Mouse (Mus musculus): Measurements from ENCODE around the gene Myrip. TPM values are rescaled to one million over a fixed set of nuclear protein-coding genes. Genes with fewer than 3 reads are reported as not detected.
"Not testable (repeated sequence)": the region's sequence is repeated elsewhere in the genome, so short reads cannot be mapped to it uniquely, and the experiment has no call there.

The Myrip gene
- polyA plus RNA-seq (2014; fragmentation: Nextera tagmentation; extraction: Ambion mirVana): 0.28 and 0.86 TPM in 2 replicates

- not testable (repeated sequence) for ATAC-seq (replicated peaks; ENCODE audit: low FRiP score); H3K4me1 ChIP-seq (replicated peaks; ENCODE audit: control insufficient read depth, insufficient read depth, low read length); H3K27ac ChIP-seq (ENCODE audit: low read depth, low read length); H3K4me2 ChIP-seq (ENCODE audit: low read depth, low read length, severe bottlenecking); H3K9ac ChIP-seq (ENCODE audit: low read length); H3K36me3 ChIP-seq (ENCODE audit: control insufficient read depth, insufficient read depth, low read length); H3K4me3 ChIP-seq (ENCODE audit: low read depth, low read length); DNase-seq (ENCODE audit: low spot score); H3K9me3 ChIP-seq (ENCODE audit: control insufficient read depth, low read length)
- H3K27me3 ChIP-seq (ENCODE audit: control insufficient read depth, insufficient read depth, low read length): peaks cover 38% of the 10 kb centered on the region
- 87% methylated on average over 1 of the region's 1 CpGs for WGBS
These were observed at the start of gene Myrip for GRCm38 (mm10) chr9:120301213-120301612. TSS of gene Myrip (plus strand) at chr9:120301513.

DNA sequence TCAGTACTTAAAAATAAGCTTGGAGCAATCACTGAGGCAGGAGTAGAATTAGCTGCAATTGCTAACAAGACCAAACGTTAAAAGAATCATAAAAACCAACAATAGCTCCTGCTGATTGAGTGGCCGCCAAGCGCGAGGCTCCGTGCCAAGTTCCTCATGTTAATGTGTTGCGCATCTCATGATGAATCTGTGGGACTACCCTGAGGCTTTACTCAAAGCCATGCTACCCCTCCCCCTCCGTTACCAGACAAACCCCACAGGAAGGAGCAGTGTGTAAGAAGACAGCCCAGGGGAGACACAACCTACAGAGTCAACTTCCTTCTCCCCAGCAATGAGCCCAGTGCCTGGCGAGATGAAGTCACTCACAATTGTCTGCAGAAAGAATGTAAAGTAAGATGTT is 41.5 kb upstream of the Myrip start:
- Histone ChIP-seq H3K27me3 (ENCODE audit: control insufficient read depth, insufficient read depth, low read length) (no peaks in the 10 kb centered on the region), H3K4me3 (ENCODE audit: low read depth, low read length) (no peak overlapping the region), H3K4me2 (ENCODE audit: low read depth, low read length, severe bottlenecking) (no peak overlapping the region), H3K4me1 (replicated peaks; ENCODE audit: control insufficient read depth, insufficient read depth, low read length) (peaks cover 4% of the 10 kb centered on the region; the same call in 1 of the 2 replicates), H3K9ac (ENCODE audit: low read length) (no peak overlapping the region), H3K36me3 (ENCODE audit: control insufficient read depth, insufficient read depth, low read length) (no peaks in the 10 kb centered on the region), H3K27ac (ENCODE audit: low read depth, low read length) (no peak overlapping the region), H3K9me3 (ENCODE audit: control insufficient read depth, low read length) (no peaks in the 10 kb centered on the region)
- DNase-seq (ENCODE audit: low spot score) (no peak), ATAC-seq (replicated peaks; ENCODE audit: low FRiP score) (no peak)
- 81% methylated on average over 8 of the region's 8 CpGs for WGBS

GRCm38 (mm10) chr9:120263994-120264393 is 37.3 kb upstream of the Myrip start:
- no peaks in the 10 kb centered on the region for H3K27me3 ChIP-seq (ENCODE audit: control insufficient read depth, insufficient read depth, low read length)
- no peak overlapping the region for H3K4me2 ChIP-seq (ENCODE audit: low read depth, low read length, severe bottlenecking)
- no peaks in the 10 kb centered on the region for H3K9me3 ChIP-seq (ENCODE audit: control insufficient read depth, low read length)
- H3K27ac ChIP-seq (ENCODE audit: low read depth, low read length): no peak overlapping the region
- H3K4me3 ChIP-seq (ENCODE audit: low read depth, low read length): no peak overlapping the region
- H3K36me3 ChIP-seq (ENCODE audit: control insufficient read depth, insufficient read depth, low read length): no peaks in the 10 kb centered on the region
- ATAC-seq (replicated peaks; ENCODE audit: low FRiP score) (no peak), DNase-seq (ENCODE audit: low spot score) (no peak)
- no peak overlapping the region for H3K9ac ChIP-seq (ENCODE audit: low read length)
- H3K4me1 ChIP-seq (replicated peaks; ENCODE audit: control insufficient read depth, insufficient read depth, low read length): peaks cover 4% of the 10 kb centered on the region; the same call in 1 of the 2 replicates
- 62% methylated on average over 5 of the region's 5 CpGs for WGBS

DNA sequence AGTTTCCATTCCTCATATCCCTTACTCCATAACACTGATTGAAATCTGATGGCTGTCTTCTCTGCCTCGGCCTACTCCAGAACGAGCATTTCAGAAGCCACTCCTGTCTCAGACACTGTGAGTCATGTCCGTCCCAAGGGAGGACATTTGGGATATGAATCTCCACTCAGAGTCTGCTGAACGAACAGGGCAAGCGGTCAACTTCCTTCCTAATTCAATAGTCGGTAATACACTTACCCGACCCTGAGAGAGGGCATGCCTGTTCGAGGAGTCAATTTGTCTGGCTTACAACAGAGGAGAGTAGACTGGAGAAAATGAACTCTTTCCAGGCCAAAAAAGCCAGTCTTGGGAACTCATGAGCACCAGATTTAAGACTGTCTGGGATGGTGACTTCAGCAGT is 28.2 kb upstream of the Myrip start:
- no peak for ATAC-seq (replicated peaks; ENCODE audit: low FRiP score)
- H3K9ac ChIP-seq (ENCODE audit: low read length): no peak overlapping the region
- 84% methylated on average over 8 of the region's 8 CpGs for WGBS

GRCm38 (mm10) chr9:120275226-120275625 is 26.1 kb upstream of the Myrip start:
- WGBS: 85% methylated on average over 7 of the region's 7 CpGs
- Histone ChIP-seq H3K9me3 (ENCODE audit: control insufficient read depth, low read length) (no peaks in the 10 kb centered on the region), H3K27me3 (ENCODE audit: control insufficient read depth, insufficient read depth, low read length) (no peaks in the 10 kb centered on the region), H3K4me2 (ENCODE audit: low read depth, low read length, severe bottlenecking) (no peak overlapping the region), H3K4me3 (ENCODE audit: low read depth, low read length) (no peak overlapping the region), H3K4me1 (replicated peaks; ENCODE audit: control insufficient read depth, insufficient read depth, low read length) (no peaks in the 10 kb centered on the region), H3K36me3 (ENCODE audit: control insufficient read depth, insufficient read depth, low read length) (no peaks in the 10 kb centered on the region), H3K9ac (ENCODE audit: low read length) (no peak overlapping the region), H3K27ac (ENCODE audit: low read depth, low read length) (no peak overlapping the region)
- no peak for DNase-seq (ENCODE audit: low spot score)
- ATAC-seq (replicated peaks; ENCODE audit: low FRiP score): no peak

More for the DNA sequence above, 28.2 kb upstream of the Myrip start:
- Histone ChIP-seq H3K4me1 (replicated peaks; ENCODE audit: control insufficient read depth, insufficient read depth, low read length) (no peaks in the 10 kb centered on the region), H3K36me3 (ENCODE audit: control insufficient read depth, insufficient read depth, low read length) (no peaks in the 10 kb centered on the region), H3K27me3 (ENCODE audit: control insufficient read depth, insufficient read depth, low read length) (no peaks in the 10 kb centered on the region), H3K4me2 (ENCODE audit: low read depth, low read length, severe bottlenecking) (no peak overlapping the region), H3K4me3 (ENCODE audit: low read depth, low read length) (no peak overlapping the region), H3K9me3 (ENCODE audit: control insufficient read depth, low read length) (no peaks in the 10 kb centered on the region), H3K27ac (ENCODE audit: low read depth, low read length) (no peak overlapping the region)
- DNase-seq (ENCODE audit: low spot score): no peak

- H3K4me2 ChIP-seq (ENCODE audit: low read depth, low read length, severe bottlenecking): no peak overlapping the region
- WGBS: 93% methylated on average over 12 of the region's 12 CpGs
- H3K4me1 ChIP-seq (replicated peaks; ENCODE audit: control insufficient read depth, insufficient read depth, low read length): no peaks in the 10 kb centered on the region
- H3K36me3 ChIP-seq (ENCODE audit: control insufficient read depth, insufficient read depth, low read length): no peaks in the 10 kb centered on the region
- no peaks in the 10 kb centered on the region for H3K27me3 ChIP-seq (ENCODE audit: control insufficient read depth, insufficient read depth, low read length)
- H3K27ac ChIP-seq (ENCODE audit: low read depth, low read length): no peak overlapping the region
- H3K4me3 ChIP-seq (ENCODE audit: low read depth, low read length): no peak overlapping the region
- H3K9me3 ChIP-seq (ENCODE audit: control insufficient read depth, low read length): no peaks in the 10 kb centered on the region
- ATAC-seq (replicated peaks; ENCODE audit: low FRiP score): no peak
- no peak for DNase-seq (ENCODE audit: low spot score)
- H3K9ac ChIP-seq (ENCODE audit: low read length): no peak overlapping the region
These were observed 20.2 kb upstream of the Myrip start for GRCm38 (mm10) chr9:120281147-120281546.

DNA sequence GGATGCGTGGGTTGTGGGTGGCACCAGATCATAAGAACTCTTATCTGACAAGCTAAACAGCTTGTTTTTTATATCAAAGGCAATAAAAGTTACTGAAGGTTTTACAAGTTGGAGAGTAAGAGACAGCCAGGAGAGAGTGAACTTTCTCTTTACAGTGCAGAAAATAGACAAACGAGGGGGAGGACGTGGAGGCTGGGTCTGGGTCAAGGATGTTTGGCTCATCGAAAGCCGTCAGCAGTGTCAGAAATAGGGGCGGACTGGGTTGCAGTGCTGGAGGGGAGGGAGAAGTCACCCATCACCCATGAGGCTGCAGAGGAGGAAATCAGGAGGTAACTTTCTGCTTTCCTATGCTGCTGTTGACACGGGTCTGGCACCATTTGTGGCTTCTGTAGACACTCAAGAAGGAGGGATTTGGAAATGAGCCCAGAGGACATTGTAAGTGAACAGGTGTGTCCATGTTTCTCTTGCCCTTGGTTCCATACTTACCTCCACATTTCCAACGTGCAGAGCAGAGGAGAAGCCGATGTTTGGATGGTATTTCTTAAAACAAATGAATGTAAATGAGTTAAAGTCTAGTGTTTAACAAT is 18.8 kb upstream of the Myrip start:
- Histone ChIP-seq H3K27me3 (ENCODE audit: control insufficient read depth, insufficient read depth, low read length) (no peaks in the 10 kb centered on the region), H3K27ac (ENCODE audit: low read depth, low read length) (no peak overlapping the region), H3K4me2 (ENCODE audit: low read depth, low read length, severe bottlenecking) (no peak overlapping the region), H3K9me3 (ENCODE audit: control insufficient read depth, low read length) (no peaks in the 10 kb centered on the region), H3K4me3 (ENCODE audit: low read depth, low read length) (no peak overlapping the region), H3K9ac (ENCODE audit: low read length) (no peak overlapping the region), H3K4me1 (replicated peaks; ENCODE audit: control insufficient read depth, insufficient read depth, low read length) (no peaks in the 10 kb centered on the region), H3K36me3 (ENCODE audit: control insufficient read depth, insufficient read depth, low read length) (no peaks in the 10 kb centered on the region)
- ATAC-seq (replicated peaks; ENCODE audit: low FRiP score) (no peak), DNase-seq (ENCODE audit: low spot score) (no peak)
- 84% methylated on average over 9 of the region's 9 CpGs for WGBS

DNA sequence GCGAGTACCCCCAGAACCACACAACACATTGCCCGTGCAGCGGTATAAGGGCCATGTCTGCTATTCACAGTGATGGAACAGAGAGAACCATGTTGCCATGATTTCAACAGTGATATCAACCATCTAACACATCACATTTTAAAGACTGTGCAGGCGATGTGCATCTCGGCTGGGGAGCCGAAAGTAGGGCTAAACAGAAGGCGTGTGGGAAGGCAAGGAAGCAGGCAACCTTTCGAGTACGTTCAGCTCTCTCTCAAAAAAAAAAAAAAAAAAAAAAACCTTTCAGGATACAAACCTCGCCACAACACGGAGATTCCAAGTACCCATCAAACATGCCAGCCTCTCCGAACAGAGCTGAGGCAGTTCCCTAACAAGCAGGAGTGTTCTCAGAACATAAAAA is 17.8 kb upstream of the Myrip start:
- H3K4me2 ChIP-seq (ENCODE audit: low read depth, low read length, severe bottlenecking): no peak overlapping the region
- ATAC-seq (replicated peaks; ENCODE audit: low FRiP score) (no peak), DNase-seq (ENCODE audit: low spot score) (no peak)
- no peaks in the 10 kb centered on the region for H3K36me3 ChIP-seq (ENCODE audit: control insufficient read depth, insufficient read depth, low read length)
- no peak overlapping the region for H3K9ac ChIP-seq (ENCODE audit: low read length)
- H3K27me3 ChIP-seq (ENCODE audit: control insufficient read depth, insufficient read depth, low read length): no peaks in the 10 kb centered on the region
- WGBS: 94% methylated on average over 12 of the region's 12 CpGs
- H3K9me3 ChIP-seq (ENCODE audit: control insufficient read depth, low read length): no peaks in the 10 kb centered on the region
- H3K4me3 ChIP-seq (ENCODE audit: low read depth, low read length): no peak overlapping the region
- H3K27ac ChIP-seq (ENCODE audit: low read depth, low read length): no peak overlapping the region
- no peaks in the 10 kb centered on the region for H3K4me1 ChIP-seq (replicated peaks; ENCODE audit: control insufficient read depth, insufficient read depth, low read length)

DNA sequence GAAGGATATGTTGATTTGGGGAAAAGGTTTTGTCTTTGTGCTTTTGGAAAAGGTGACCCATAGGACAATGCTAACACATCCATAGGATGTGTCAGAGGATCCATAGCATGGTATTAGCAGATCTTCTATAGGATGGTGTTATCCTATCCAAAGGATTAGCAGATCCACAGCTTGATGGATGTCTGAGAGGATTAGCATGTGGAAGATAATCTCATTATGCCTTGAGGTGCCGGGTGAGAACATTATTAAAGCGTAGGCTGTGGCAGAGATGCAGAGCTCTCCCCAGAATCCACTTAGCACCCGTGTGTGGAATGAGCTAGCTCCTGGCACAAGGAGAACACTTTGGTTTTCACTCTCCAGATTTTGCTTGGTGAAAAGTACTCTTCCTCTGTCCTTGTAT is 13.3 kb upstream of the Myrip start:
- Histone ChIP-seq H3K27ac (ENCODE audit: low read depth, low read length) (no peak overlapping the region), H3K4me3 (ENCODE audit: low read depth, low read length) (no peak overlapping the region), H3K36me3 (ENCODE audit: control insufficient read depth, insufficient read depth, low read length) (no peaks in the 10 kb centered on the region), H3K27me3 (ENCODE audit: control insufficient read depth, insufficient read depth, low read length) (no peaks in the 10 kb centered on the region), H3K9me3 (ENCODE audit: control insufficient read depth, low read length) (no peaks in the 10 kb centered on the region), H3K4me2 (ENCODE audit: low read depth, low read length, severe bottlenecking) (no peak overlapping the region), H3K9ac (ENCODE audit: low read length) (no peak overlapping the region), H3K4me1 (replicated peaks; ENCODE audit: control insufficient read depth, insufficient read depth, low read length) (no peaks in the 10 kb centered on the region)
- ATAC-seq (replicated peaks; ENCODE audit: low FRiP score): no peak
- 18% methylated on average over 3 of the region's 3 CpGs for WGBS
- no peak for DNase-seq (ENCODE audit: low spot score)
